Mouse (Mus musculus): ENCODE results near the gene Trim66. TPM values are rescaled to one million over a fixed set of nuclear protein-coding genes. Genes with fewer than 3 reads are reported as not detected.
A peak's percentile ranks its signal among the peaks of the same experiment; 100 is the strongest.

Trim66 gene
- total RNA-seq, 2 experiments from 2014 or later = 13.9 to 16.4 TPM

DNA sequence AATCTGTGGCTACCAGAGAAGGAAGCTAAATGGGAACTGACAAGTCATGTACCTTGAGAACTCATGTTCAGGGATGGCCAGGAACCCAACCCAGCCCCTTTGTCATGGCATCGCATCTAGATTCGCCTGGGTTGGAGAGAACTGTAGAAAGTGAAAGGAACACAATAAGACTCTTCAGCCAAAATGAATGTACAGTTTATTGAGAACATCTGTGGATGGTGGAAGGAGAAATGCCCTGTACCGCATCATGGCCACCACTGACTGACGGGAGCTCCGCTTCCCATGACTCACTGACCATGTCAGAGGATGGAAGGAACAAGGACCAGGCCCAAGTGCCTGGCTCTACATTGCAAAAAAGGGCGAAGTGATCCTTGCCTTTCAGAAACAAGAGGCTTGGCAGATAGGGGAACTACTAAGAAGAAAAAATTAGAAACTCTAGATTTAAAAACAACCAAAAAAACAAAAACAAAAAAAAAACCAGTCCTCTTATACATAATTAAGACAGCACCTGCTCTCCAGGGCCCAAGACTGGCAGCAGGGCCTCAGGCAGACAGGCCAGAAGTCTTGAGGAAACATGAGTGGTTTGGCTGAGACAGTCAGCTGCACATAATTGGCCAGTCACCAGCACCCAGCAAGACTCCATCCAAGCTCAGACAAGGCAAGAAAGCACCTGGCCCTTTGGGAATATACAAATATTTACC, 16.0 kb upstream of the Trim66 start:
- intact Hi-C loops (cut with DNase I) = no loop called here
- no peak for DNase-seq (ENCODE audit: low spot score in 2 of 2)

DNA sequence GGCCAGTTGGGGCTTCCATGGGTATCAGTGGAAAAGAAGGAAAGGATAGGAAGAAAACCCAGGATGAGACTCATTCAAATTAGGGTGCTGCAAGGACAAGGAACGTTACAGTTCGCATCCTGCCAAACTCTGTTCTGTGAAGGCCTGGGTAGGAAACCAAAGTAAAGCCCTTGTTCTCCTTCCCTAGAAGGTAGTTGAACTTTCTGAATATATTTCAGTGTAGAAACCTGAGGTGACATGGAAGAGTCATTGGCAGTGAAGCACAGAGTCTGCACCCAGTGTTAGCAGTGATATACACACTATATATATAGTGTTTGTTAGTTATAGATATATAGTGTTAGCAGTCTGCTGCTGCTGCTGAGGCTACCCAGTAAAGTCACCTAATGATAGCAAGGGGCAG, 15.4 kb upstream of the Trim66 start:
- no peak for DNase-seq (ENCODE audit: low spot score in 2 of 2)
- intact Hi-C loops (cut with DNase I) = no loop called here

DNA sequence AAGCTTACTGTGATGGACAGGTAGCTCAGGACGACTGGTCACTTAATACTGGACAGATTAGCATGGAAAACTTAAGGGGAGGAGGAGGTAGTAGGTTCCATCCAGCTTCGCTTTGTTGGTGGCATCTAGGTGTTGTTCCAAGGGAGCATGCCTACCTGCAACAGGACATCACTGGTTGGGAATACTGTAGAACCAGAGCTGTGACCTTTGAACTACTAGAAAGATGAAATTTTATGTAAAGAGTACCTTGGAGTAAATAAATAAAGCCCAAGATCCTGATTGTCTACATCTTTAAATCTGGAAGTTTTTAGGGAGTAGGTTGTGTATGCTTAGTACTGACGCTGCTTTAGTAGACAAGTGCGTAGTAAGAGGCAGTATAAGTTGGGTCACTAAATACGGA, 14.2 kb upstream of the Trim66 start:
- intact Hi-C loops (cut with DNase I) = no loop called here
- DNase-seq (ENCODE audit: low spot score in 2 of 2) = no peak

DNA sequence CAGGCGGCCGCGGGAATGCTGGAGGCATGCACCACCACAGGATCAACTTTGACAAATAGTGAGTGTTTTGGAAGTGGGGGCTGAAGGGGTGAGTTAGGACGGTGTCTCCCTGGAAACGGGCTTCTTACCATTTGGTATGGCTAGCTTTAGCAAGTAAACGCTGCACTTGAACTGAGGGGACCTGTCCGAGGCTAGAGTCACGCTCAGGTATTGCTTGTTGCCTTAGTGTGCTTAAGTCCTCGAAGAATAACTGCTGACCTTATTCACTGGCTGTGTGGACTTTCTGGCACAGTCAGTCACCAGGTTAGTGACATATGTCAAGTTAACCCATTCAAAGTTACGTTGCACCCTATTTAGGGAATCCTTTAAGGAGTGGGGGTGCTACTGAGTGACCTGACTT, 12.0 kb upstream of the Trim66 start:
- no peak for DNase-seq (ENCODE audit: low spot score in 2 of 2)
- intact Hi-C loops (cut with DNase I) = no loop called here

DNA sequence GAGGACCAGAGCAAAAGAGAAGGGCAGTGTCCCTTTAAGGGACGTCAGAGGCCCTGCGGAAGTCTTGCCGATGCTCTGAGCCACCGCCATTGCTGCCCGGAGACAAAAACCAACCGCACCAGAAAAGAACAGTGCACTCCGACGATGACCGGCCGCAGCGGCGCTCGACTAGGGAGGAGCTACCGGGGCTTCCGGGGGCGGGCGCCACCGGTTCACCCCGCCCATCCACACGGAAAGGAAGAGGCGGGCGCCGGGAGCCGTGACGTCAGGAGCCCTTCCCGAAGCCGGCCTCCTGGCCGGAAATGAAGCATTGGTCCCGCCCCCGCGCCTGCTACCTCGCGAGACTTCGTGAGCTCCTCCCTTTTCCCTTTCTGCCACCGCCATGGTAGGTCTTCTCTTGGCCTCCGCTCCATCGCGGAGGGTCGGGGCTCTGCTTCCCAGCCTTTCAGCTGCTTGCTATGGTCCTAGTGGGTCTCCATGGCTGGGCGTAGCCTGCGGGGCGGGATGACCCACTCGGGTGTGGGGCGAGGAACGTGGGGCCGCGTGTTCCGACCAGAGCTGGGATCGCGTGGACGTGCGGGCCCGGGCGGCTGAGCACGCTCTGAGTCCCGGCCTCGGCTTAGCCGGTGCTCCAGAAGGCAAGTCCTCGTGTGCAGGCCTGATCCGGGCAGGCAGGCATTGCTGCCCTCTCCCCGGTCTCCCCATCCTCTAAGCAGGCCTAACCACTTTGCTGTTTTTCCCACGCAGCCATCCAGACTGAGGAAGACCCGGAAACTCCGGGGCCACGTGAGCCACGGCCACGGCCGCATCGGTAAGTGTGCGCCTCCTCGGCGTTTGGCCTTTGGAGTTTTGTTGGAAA, 11.1 kb upstream of the Trim66 start, which contains the start of gene Rpl27a:
TSS of gene Rpl27a (plus strand) at position 310 of the 859 bp plus-strand sequence.
- peak; percentile 99 for DNase-seq (ENCODE audit: low spot score in 2 of 2)
- intact Hi-C loops (cut with DNase I) = no loop called here

DNA sequence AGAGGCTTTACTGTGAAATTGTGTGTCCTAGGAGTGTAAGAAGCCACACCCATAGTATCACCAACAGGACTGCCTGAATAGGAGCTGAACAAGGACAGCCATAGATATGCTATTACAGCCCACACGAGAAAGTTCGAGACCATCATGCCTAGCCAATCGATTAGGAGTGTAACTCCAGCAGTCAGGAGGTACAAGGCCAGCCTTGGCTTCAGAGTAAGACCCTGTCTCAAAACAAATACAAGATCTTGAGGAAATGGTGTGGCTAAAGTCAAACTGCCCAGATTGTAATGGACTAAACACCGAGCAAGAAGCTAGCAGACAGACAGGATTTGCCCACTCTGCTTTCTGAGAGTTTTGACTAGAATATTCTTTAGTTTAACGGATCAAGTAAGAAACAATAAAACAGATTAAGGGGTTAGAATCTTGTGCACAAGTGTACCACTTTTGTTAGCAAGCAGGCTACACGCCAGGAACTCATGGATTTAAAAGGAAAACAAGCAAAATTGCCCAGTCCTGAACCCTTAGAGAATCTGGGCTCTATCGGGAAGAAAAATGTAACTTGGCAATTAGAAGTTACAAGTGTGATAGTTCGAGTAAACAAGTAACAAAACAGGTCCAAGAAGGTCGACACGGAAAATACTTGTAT, 10.2 kb upstream of the Trim66 start:
- intact Hi-C loops (cut with DNase I) = no loop called here
- DNase-seq (ENCODE audit: low spot score in 2 of 2) = no peak

DNA sequence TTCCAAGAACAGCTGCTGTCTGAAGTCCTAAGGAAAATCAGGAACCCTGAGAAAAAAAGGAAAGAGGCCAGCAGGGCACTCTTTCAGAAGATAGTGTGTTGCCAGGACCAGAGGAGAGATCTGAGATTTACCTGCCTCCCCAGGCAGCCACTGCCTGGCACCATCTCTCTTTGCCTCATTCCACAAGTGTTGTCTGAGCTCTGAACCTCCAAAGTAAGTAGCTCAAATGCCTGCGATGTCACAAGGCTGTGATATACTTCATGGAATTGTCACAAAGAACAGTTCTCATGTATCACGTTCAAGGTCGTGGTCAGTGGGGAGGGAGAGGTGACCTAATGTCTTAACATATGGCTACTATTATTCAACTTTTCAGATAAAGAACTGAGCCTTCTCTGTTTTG, 8.6 kb upstream of the Trim66 start:
- intact Hi-C loops (cut with DNase I) = no loop called here
- no peak for DNase-seq (ENCODE audit: low spot score in 2 of 2)

DNA sequence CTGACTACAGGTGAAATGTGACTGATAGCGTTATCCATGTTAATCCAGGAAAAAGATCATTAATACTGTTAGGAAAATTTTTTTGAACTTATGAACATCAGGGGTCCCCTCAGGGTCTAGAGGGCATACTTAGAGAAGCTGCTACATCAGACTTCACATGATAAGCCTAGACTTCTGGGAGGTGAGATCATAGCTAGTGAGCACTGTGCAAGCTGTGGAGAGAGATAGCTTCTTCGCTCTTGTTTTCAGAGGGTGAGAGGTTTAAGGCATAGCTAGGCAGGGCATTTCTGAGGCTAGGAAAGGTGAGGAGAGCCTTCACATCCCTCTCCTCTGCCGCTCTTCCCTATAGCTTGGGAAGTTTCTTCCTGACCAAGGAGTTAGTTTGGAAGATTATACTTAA, 3.9 kb upstream of the Trim66 start:
- intact Hi-C loops (cut with DNase I) = no loop called here
- no peak for DNase-seq (ENCODE audit: low spot score in 2 of 2)

DNA sequence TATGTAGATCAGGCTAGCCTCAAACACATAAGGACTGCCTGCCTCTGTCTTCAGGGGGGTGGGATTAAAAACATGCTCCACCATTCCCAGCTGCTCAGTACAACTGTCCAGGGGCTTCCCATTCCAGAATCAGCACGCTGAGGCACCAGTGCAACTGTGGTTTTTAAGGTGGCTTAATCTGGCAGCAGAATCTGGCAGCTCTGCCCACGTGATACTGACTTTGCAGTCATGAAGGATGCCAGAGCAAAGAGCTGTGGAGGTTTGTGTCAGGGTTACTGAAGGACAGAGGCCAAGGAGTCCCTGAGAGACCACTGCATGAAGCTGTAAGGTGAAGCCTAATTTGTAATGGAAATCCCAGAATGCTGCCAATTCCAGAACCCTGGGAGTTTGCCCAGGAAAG, 2.9 kb upstream of the Trim66 start:
- intact Hi-C loops (cut with DNase I) = no loop called here
- no peak for DNase-seq (ENCODE audit: low spot score in 2 of 2)

DNA sequence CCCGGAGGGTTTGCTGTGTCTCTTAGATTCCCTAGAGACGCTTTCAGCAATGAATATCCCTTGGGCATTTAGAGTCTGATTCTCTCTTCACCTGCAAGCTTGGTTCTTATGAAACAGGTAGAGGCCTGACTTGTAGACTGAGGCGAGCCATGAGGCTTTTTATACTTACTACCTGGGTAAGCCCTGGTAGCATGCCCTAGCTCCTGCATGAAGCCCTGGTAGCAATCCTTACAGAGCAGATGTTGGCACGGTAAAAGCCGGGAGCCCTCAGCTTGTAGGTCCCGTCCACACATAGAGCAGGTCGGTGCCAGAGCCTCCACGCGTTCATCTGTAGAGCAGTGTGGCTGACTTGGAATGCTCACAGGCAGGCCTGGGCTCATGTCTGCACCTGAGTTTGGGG, 362 bp downstream of the Trim66 start:
- intact Hi-C loops (cut with DNase I) = no loop called here
- no peak for DNase-seq (ENCODE audit: low spot score in 2 of 2)

DNA sequence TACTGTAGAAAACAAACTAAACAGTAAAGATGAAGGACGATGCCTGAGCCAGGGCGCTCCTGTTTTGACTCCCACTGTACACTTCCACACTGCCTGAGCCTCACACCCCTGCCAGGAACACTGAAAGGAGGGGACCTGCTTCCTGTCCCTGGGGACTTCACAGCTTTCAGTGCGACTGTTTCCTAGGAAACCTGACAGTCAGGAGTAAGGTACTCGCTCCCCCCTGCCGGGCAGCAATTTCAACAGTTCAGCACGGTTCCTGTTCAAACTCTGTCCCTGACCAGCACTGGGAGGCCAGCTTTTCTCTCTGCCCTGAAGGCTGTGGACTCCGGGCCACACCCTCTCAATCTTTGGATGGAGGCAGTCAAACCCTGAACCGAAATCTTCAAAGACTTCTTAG, 815 bp downstream of the Trim66 start:
- no peak for DNase-seq (ENCODE audit: low spot score in 2 of 2)
- intact Hi-C loops (cut with DNase I) = no loop called here

DNA sequence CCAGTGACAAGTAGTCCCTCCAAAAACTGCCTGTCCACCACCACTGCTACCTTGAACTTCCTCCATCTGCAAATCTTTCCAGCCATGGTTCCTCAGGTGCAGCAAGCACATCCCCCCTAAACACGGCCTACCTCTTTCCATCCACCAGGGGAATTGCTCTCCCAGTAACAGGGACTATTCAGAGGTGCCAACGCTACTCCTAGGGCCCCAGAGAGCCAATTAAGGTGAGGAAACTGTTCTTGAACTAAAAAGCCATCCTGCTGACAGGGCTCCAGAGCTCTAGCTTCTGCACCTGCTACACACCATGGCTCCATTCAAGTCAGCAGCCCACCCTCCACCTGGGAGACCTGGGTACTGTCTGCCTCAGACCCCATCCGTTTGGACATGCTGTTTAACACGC, 10.4 kb downstream of the Trim66 start:
- DNase-seq (ENCODE audit: low spot score in 2 of 2) = no peak
- intact Hi-C loops (cut with DNase I) = no loop called here

DNA sequence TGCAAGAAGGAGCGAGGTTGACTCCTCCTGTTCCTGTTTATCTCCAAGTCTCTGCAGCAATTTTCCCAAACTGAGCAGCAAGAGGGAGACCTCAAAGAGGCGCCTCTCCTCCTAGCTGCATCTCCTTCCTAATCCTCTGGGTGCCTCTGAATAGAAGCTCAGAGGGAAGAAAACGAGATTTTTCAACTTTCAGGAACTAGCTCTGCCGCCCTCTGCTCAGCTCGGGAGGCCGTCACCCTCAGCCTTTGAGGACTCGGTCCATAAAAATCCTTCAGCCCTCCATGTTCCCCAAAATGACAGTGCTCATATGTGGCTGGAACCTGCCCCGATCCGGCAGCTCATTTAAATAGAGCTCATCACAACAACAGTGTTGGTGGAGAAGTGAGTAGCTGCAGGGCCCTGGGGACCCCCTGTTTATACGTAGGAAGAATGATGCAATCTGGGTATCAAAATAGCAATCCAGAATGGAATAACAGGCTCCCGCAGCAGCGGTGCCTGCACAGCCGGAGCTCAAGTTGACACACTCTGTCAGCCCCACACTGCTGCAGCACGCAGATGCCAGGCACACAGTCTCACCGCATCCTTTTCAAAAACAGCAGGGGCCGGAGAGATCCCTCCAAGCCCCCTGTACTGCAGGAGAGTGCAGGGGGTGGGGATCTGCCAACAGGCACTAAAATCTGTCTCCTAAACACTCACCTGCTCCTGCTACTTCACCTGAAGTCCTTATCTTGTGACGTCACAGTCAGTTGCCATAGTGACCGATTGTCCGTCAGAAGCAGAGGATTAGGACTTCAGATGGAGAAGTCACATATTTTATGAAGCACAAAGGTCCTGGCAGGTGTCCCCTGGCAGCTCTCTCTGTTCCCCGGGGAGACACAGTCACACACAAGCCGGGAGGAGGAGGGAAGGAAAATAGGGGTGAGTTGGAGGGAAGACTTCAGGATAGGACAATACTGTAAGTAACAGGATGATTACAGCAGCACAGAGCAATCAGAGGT, 14.3 kb downstream of the Trim66 start:
- DNase-seq (ENCODE audit: low spot score in 2 of 2) = peak; percentile 68 to 77
- intact Hi-C loops (cut with DNase I) = no loop called here

DNA sequence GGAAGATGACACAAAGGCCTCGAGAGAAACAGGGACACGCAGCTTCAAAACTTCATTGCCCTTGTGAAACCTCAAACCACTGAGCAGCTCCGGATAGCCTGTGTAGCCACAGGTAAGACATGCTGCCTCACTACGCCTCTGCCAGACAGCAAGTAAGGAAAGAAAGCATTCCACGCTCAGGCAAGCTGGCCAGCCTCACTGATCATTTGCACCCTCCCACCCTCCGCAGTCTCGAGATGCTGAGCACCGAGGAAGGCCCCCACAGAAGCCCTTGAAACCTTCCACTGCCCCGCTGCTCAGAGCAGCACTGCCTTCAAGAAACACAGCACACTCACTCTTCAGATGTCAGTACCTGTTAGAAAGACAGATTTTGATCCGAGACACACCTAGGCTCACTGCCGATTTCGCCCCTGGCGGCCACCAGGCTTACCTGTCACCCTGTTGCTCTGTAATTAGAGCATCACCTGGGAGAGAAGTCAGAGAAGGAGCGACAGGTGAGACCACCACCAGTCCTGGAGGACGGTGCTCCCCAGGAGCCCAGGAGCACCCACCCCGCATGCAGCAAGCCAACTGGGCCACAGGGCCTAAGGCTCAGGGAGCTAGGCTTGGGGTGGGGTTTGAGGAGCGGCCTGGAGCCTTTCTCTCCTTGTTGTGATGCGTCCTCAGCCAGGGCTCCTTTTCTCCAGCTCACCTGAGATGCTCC, 15.2 kb downstream of the Trim66 start:
- intact Hi-C loops (cut with DNase I) = no loop called here
- peak; percentile 26 to 62 for DNase-seq (ENCODE audit: low spot score in 2 of 2)

DNA sequence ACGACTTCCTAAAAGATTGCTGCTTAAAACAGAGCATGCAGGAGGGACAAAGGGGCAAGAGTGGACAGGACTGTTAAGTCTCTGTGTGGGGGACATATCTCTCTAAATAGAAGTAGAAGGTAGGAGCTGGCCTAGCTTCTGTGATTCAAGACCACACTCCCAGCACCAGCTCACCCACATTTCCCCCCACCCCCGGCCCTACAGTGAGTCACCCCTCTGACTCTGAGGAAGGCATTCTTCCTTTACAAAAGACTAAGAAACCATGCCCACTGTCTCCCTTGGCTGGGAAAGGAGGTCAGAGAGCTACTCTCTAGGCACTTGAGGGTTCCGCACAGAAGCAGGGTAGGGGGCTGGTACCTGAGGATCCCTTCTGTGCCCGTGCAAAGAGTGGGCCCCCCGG, 23.7 kb downstream of the Trim66 start:
- peak in 1 of 2 experiments; percentile 22 for DNase-seq (ENCODE audit: low spot score in 2 of 2)
- intact Hi-C loops (cut with DNase I) = no loop called here

DNA sequence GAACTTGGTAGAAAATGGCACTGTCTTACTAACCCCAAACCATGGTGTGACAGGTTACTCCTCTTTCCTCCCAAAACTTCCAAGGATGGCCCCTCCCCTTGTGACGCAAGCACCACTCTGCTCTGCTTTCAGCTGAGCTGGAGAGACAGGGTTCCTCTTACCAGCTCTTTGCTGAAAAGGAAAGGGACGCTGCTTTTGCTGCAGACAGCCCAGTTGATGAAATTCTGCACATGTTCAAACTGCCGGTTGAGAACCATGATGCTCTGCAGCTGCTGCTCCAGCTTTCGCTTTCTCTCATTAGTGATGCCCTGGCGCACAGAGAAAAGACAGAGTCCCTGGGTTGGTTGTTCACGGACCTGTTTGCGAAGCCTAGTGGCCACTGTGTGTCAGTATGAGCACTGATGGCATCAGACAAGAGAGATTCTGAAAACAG, 27.2 kb downstream of the Trim66 start:
- peak in 1 of 2 experiments; percentile 18 for DNase-seq (ENCODE audit: low spot score in 2 of 2)
- intact Hi-C loops (cut with DNase I) = no loop called here

DNA sequence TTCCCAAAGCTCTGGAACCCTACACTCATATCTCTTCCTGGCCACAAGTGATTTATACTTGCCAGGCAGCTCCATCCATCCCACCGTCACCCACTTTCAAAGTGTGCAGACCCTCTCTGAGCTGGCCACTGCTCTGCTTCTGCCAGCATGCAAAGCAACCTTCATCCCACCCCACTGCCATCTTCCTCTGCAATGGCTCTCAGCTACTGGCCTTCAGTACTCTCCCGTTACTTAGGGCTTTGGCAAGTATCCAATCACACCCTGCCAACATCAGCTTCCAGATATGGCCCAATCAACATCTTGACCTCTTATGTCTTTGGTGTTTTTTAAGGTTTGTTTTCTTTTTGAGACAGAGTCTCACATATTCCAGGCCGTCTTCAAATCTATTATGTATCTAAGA, 30.0 kb downstream of the Trim66 start:
- DNase-seq (ENCODE audit: low spot score in 2 of 2) = no peak
- intact Hi-C loops (cut with DNase I) = no loop called here

DNA sequence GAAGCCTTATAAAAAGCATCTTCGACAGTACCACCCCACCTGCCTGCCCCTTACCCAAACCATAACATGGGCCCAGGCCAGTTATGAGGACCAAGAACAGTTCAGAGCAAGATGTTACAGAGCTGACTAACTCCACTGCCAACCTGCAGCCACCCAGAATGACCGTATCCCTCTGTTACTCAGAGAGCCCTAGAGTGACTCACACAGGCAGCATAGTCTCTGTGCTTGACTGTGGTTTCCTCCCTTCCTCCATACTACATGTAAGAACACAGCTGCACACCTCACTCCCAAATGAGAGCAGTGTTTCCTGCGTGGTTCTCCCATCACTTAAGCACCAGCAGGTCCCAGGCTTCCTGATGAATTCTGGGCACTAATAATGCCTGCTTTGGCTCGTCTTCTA, 37.2 kb downstream of the Trim66 start:
- DNase-seq (ENCODE audit: low spot score in 2 of 2) = no peak
- intact Hi-C loops (cut with DNase I) = no loop called here

DNA sequence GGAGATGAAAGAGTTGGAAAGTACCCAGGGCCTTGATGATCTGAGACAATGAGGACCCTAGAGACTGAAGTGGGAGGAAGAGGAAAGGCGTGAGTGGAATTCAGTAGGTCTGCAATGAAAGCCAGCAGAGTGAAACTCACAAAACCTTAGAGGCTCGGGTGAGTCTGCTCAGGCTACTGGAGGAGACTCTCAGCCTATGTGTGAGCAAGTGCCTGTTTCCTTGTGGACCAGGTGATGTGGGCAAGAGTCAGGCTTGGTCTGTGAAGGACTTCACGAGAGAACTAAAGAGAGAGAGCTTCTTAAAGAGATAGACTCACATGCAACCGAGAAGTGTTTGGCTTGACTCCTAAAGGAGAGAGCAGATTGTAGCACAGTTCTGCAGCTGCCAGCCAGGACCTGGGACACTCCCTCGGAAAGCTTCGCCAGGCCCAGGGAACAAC, 39.7 kb downstream of the Trim66 start:
- DNase-seq (ENCODE audit: low spot score in 2 of 2) = peak in 1 of 2 experiments; percentile 49
- intact Hi-C loops (cut with DNase I) = no loop called here

All from left cerebral cortex, postnatal 25 days (tissue).